Mouse (Mus musculus): ENCODE results near the gene Palm2. TPM values are rescaled to one million over a fixed set of nuclear protein-coding genes. Genes with fewer than 3 reads are reported as not detected.

Palm2 gene
- total and polyA plus RNA-seq, 3 experiments = not detected

DNA sequence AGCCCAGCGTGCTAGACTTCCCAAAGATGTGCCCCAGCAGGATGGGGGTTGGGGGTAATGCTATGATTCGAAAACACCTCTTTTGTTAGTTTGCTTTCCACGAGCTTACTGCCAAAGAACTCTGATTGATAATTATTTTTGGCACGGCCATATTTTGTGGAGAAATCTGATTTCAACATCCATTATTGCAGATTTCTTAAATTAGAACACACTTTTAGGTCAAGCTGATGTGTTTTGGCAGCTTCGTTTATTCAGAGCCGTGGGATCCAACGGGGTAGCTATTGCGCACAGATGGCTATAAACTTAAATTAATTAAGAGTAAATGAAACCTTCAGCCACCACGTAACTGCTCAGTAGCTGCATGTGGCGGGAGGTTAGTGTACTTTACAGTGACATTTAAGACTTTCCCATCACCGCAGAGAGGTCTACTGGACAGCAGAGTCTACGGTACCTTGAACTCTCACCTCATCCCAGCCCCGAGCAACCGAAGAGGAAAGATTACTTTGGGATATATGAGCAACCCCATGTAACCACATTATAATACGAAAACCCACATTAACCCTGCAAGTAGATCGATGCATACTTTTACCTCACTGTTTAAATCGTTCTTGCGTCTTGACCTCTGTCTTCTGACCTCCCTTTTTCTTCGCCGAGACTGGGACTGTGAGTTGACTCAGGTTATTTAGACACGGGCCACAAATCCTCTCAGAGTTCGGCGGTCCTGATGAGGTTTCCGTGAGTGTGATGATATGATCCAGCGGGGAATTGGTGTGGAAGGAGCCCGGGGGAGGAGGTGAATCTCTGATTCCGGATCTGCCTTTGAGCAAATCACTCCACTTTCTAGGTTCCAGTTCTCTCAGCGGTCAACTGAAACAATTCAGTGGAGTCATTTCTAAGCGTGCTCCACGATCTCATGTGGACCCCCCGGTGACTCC is 80.2 kb downstream of the Palm2 start:
- TF ChIP-seq RAD21 (IDR thresholded peaks at IDR 0.05; ENCODE audit: low read depth, low read length) (no peak), TBP (IDR thresholded peaks at IDR 0.05; ENCODE audit: low read depth, low read length) (no peak)

DNA sequence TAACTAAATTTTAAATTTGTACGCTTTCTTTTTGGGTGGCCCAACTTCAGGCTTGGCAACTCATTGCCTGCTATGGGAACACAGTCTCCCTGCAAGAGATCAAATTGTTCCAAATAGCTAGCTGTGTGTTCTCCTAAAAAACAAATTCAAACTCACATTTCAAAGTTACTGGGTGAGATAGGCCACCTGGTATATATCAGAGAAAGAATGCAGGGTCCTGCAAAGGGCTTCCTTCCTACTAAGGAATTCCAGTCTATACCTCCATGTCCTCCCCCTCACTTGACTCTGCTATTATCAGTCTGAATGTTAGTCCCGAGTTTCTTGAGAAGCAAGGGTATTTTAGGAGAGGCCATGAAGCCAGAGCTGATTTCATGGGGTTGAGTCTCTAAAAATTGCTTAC is 81.3 kb downstream of the Palm2 start:
- Histone ChIP-seq H3K9me3 (replicated peaks; ENCODE audit: insufficient read depth, low read length) (no peaks in the 10 kb centered on the region), H3K4me3 (ENCODE audit: control insufficient read depth in 1 of 2, insufficient read depth in 1 of 2, low read depth in 2 of 2, low read length in 2 of 2) (no peak overlapping the region), H3K27me3 (ENCODE audit: control insufficient read depth in 1 of 2, insufficient read depth in 2 of 2, low read length in 2 of 2) (no peaks in the 10 kb centered on the region; a peak in 1 of 4 replicates), H3K36me3 (ENCODE audit: control insufficient read depth in 1 of 2, insufficient read depth in 2 of 2, low read length in 2 of 2) (no peaks in the 10 kb centered on the region), H3K9ac (ENCODE audit: control insufficient read depth, low read depth, low read length, poor library complexity, severe bottlenecking) (no peak overlapping the region), H3K27ac (ENCODE audit: control insufficient read depth, low read depth, low read length) (no peak overlapping the region), H3K79me2 (ENCODE audit: control insufficient read depth, insufficient read depth, low read length, poor library complexity) (no peaks in the 10 kb centered on the region), H3K4me1 (ENCODE audit: control insufficient read depth in 1 of 2, insufficient read depth in 2 of 2, low read length in 2 of 2) (no peaks in the 10 kb centered on the region)
- TF ChIP-seq E2F4 (IDR thresholded peaks at IDR 0.05; ENCODE audit: borderline replicate concordance, low read depth, low read length) = no peak
- TF ChIP-seq EP300 (IDR thresholded peaks at IDR 0.05; ENCODE audit: low read depth in 1 of 2, low read length in 2 of 2) = no peak
- TF ChIP-seq RCOR1 (IDR thresholded peaks at IDR 0.05; ENCODE audit: low read depth, low read length) = no peak
- TF ChIP-seq POLR2A (IDR thresholded peaks at IDR 0.05; ENCODE audit: control insufficient read depth in 1 of 2, insufficient read depth in 1 of 2, low read depth in 1 of 2, low read length in 2 of 2, poor library complexity in 1 of 2) = no peak
- no peak for TF ChIP-seq HCFC1 (IDR thresholded peaks at IDR 0.05; ENCODE audit: low read depth, low read length)
- no peak for TF ChIP-seq GATA1 (IDR thresholded peaks at IDR 0.05; ENCODE audit: low read depth, low read length)
- TF ChIP-seq POLR2AphosphoS5 (IDR thresholded peaks at IDR 0.05; ENCODE audit: borderline replicate concordance, low read depth, low read length) = no peak
- no peak for TF ChIP-seq MYC (IDR thresholded peaks at IDR 0.05; ENCODE audit: low read depth, low read length)
- no peak for TF ChIP-seq KAT2A (conservative IDR thresholded peaks at IDR 0.05; ENCODE audit: low read depth, low read length)
- TF ChIP-seq CHD1 (IDR thresholded peaks at IDR 0.05; ENCODE audit: low read depth, low read length) = no peak
- no peak for TF ChIP-seq TBP (IDR thresholded peaks at IDR 0.05; ENCODE audit: low read depth, low read length)
- no peak for TF ChIP-seq ZMIZ1 (IDR thresholded peaks at IDR 0.05; ENCODE audit: low read depth, low read length)
- no peak for DNase-seq (ENCODE audit: low read depth, low spot score)

More for the DNA sequence above, 80.2 kb downstream of the Palm2 start:
- no peak for DNase-seq (ENCODE audit: low read depth, low spot score)
- Histone ChIP-seq H3K9me3 (replicated peaks; ENCODE audit: insufficient read depth, low read length) (no peaks in the 10 kb centered on the region), H3K4me3 (ENCODE audit: control insufficient read depth in 1 of 2, insufficient read depth in 1 of 2, low read depth in 2 of 2, low read length in 2 of 2) (no peak overlapping the region), H3K9ac (ENCODE audit: control insufficient read depth, low read depth, low read length, poor library complexity, severe bottlenecking) (no peak overlapping the region), H3K79me2 (ENCODE audit: control insufficient read depth, insufficient read depth, low read length, poor library complexity) (no peaks in the 10 kb centered on the region), H3K4me1 (ENCODE audit: control insufficient read depth in 1 of 2, insufficient read depth in 2 of 2, low read length in 2 of 2) (no peaks in the 10 kb centered on the region), H3K27ac (ENCODE audit: control insufficient read depth, low read depth, low read length) (no peak overlapping the region), H3K36me3 (ENCODE audit: control insufficient read depth in 1 of 2, insufficient read depth in 2 of 2, low read length in 2 of 2) (no peaks in the 10 kb centered on the region), H3K27me3 (ENCODE audit: control insufficient read depth in 1 of 2, insufficient read depth in 2 of 2, low read length in 2 of 2) (no peaks in the 10 kb centered on the region; a peak in 1 of 4 replicates)

DNA sequence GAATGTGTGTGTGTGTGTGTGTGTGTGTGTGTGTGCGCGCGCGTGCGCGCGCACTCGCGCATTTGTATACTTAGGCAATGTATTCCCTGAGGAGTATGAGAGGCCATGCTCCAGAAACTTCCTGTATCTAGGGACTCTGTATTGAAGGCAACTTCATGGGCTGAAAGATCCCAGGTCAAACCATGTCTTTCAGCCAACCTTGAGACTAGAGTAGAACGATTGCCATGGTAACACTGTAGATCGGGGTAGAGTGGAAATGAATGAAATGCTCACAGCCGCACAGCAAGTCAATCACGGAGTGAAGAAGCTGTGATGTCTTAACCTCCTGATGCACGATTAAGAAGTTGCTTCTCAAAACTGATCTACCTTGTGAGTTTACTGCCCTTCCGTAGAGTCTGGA is 89.4 kb downstream of the Palm2 start:
- H3K4me3 ChIP-seq (ENCODE audit: control insufficient read depth in 1 of 2, insufficient read depth in 1 of 2, low read depth in 2 of 2, low read length in 2 of 2) = no peak overlapping the region
- H3K9me3 ChIP-seq (replicated peaks; ENCODE audit: insufficient read depth, low read length) = no peaks in the 10 kb centered on the region
- H3K9ac ChIP-seq (ENCODE audit: control insufficient read depth, low read depth, low read length, poor library complexity, severe bottlenecking) = no peak overlapping the region
- no peaks in the 10 kb centered on the region for H3K36me3 ChIP-seq (ENCODE audit: control insufficient read depth in 1 of 2, insufficient read depth in 2 of 2, low read length in 2 of 2)
- H3K79me2 ChIP-seq (ENCODE audit: control insufficient read depth, insufficient read depth, low read length, poor library complexity) = no peaks in the 10 kb centered on the region
- H3K27ac ChIP-seq (ENCODE audit: control insufficient read depth, low read depth, low read length) = no peak overlapping the region
- no peak for DNase-seq (ENCODE audit: low read depth, low spot score)
- H3K27me3 ChIP-seq (ENCODE audit: control insufficient read depth in 1 of 2, insufficient read depth in 2 of 2, low read length in 2 of 2) = no peaks in the 10 kb centered on the region
- no peaks in the 10 kb centered on the region for H3K4me1 ChIP-seq (ENCODE audit: control insufficient read depth in 1 of 2, insufficient read depth in 2 of 2, low read length in 2 of 2)
- no peak for TF ChIP-seq MAX (IDR thresholded peaks at IDR 0.05; ENCODE audit: low read length)
- no peak for TF ChIP-seq UBTF (IDR thresholded peaks at IDR 0.05; ENCODE audit: borderline replicate concordance, insufficient read depth, low read depth, low read length)
- TF ChIP-seq KAT2A (conservative IDR thresholded peaks at IDR 0.05; ENCODE audit: low read depth, low read length) = no peak
- no peak for TF ChIP-seq JUND (IDR thresholded peaks at IDR 0.05; ENCODE audit: low read depth, low read length)
- TF ChIP-seq ZC3H11A (IDR thresholded peaks at IDR 0.05; ENCODE audit: low read depth, low read length) = no peak
- no peak for TF ChIP-seq ELF1 (IDR thresholded peaks at IDR 0.05; ENCODE audit: low read depth, low read length)
- TF ChIP-seq USF2 (IDR thresholded peaks at IDR 0.05; ENCODE audit: borderline replicate concordance in 1 of 2, insufficient read depth in 1 of 2, low read depth in 1 of 2, low read length in 2 of 2) = no peak
- TF ChIP-seq TAL1 (IDR thresholded peaks at IDR 0.05; ENCODE audit: low read length) = no peak
- TF ChIP-seq CHD1 (IDR thresholded peaks at IDR 0.05; ENCODE audit: low read depth, low read length) = no peak
- TF ChIP-seq MYC (IDR thresholded peaks at IDR 0.05; ENCODE audit: low read depth, low read length) = no peak
- TF ChIP-seq EP300 (IDR thresholded peaks at IDR 0.05; ENCODE audit: low read depth in 1 of 2, low read length in 2 of 2) = no peak
- no peak for TF ChIP-seq POLR2AphosphoS2 (IDR thresholded peaks at IDR 0.05; ENCODE audit: low read length)
- no peak for TF ChIP-seq MAFK (IDR thresholded peaks at IDR 0.05; ENCODE audit: borderline replicate concordance, low read depth, low read length)
- TF ChIP-seq MYB (IDR thresholded peaks at IDR 0.05; ENCODE audit: low read depth, low read length) = no peak
- TF ChIP-seq RAD21 (IDR thresholded peaks at IDR 0.05; ENCODE audit: low read depth, low read length) = no peak
- TF ChIP-seq GATA1 (IDR thresholded peaks at IDR 0.05; ENCODE audit: low read depth, low read length) = no peak

Measured in MEL (cell line).